Mouse (Mus musculus): ENCODE measurements around the gene Pck2. TPM values are rescaled to one million over a fixed set of nuclear protein-coding genes. Genes with fewer than 3 reads are reported as not detected.

Gene Pck2
- total RNA-seq, 2 experiments from 2014 or later: 18.9 to 32.5 TPM

- no peak for ATAC-seq (replicated peaks; ENCODE audit: poor library complexity)
Measured at GRCm38 (mm10) chr14:55596036-55596690, 56.1 kb downstream of the Pck2 start.

- ATAC-seq (replicated peaks; ENCODE audit: poor library complexity): no peak
Measured at GRCm38 (mm10) chr14:55598521-55599390, 58.7 kb downstream of the Pck2 start.

Other genes starting within 250 kb of the Pck2 start
- 38.9 and 48.0 TPM in 2 replicates for gene Dhrs4, start 61.5 kb upstream of the Pck2 start, total RNA-seq (2015)
- gene Dhrs4, start 61.5 kb upstream of the Pck2 start, total RNA-seq (2017): 58.8 and 67.3 TPM in 2 replicates
- 0.05 and 0.15 TPM in 2 replicates for gene Carmil3, start 49.6 kb upstream of the Pck2 start, total RNA-seq (2015)
- gene Carmil3, start 49.6 kb upstream of the Pck2 start, total RNA-seq (2017): not detected in 2 replicates
- not detected in 2 replicates for gene Cpne6, start 29.8 kb upstream of the Pck2 start, total RNA-seq (2015)
- not detected in 2 replicates for gene Cpne6, start 29.8 kb upstream of the Pck2 start, total RNA-seq (2017)
- not detected in 2 replicates for gene Nrl, start 15.3 kb upstream of the Pck2 start, total RNA-seq (2015)
- gene Nrl, start 15.3 kb upstream of the Pck2 start, total RNA-seq (2017): not detected in 2 replicates
- 32.6 and 45.9 TPM in 2 replicates for gene Dcaf11, start 19.7 kb downstream of the Pck2 start, total RNA-seq (2015)
- 61.1 and 69.1 TPM in 2 replicates for gene Dcaf11, start 19.7 kb downstream of the Pck2 start, total RNA-seq (2017)
- gene A730061H03Rik, start 20.1 kb downstream of the Pck2 start, total RNA-seq (2015): 1.5 and 4.6 TPM in 2 replicates
- gene A730061H03Rik, start 20.1 kb downstream of the Pck2 start, total RNA-seq (2017): 3.3 and 8.2 TPM in 2 replicates
- gene Fitm1, start 35.4 kb downstream of the Pck2 start, total RNA-seq (2015): 0.81 TPM in 1 of 2 replicates, not detected in the other
- gene Fitm1, start 35.4 kb downstream of the Pck2 start, total RNA-seq (2017): 0.20 and 1.00 TPM in 2 replicates
- gene Psme1, start 37.9 kb downstream of the Pck2 start, total RNA-seq (2015): 899 and 931 TPM in 2 replicates
- 334 and 421 TPM in 2 replicates for gene Psme1, start 37.9 kb downstream of the Pck2 start, total RNA-seq (2017)
- gene Emc9, start 45.0 kb downstream of the Pck2 start, total RNA-seq (2015): 5.1 and 5.5 TPM in 2 replicates
- gene Emc9, start 45.0 kb downstream of the Pck2 start, total RNA-seq (2017): 6.9 and 9.7 TPM in 2 replicates
- 374 and 388 TPM in 2 replicates for gene Psme2, start 50.8 kb downstream of the Pck2 start, total RNA-seq (2015)
- 269 and 370 TPM in 2 replicates for gene Psme2, start 50.8 kb downstream of the Pck2 start, total RNA-seq (2017)
- 23.5 and 34.4 TPM in 2 replicates for gene Rnf31, start 51.4 kb downstream of the Pck2 start, total RNA-seq (2015)
- gene Rnf31, start 51.4 kb downstream of the Pck2 start, total RNA-seq (2017): 10.5 and 11.3 TPM in 2 replicates
- 20.6 and 24.8 TPM in 2 replicates for gene Irf9, start 63.3 kb downstream of the Pck2 start, total RNA-seq (2015)
- 28.2 and 31.3 TPM in 2 replicates for gene Irf9, start 63.3 kb downstream of the Pck2 start, total RNA-seq (2017)
- gene Rec8, start 77.8 kb downstream of the Pck2 start, total RNA-seq (2015): 3.5 and 9.5 TPM in 2 replicates
- gene Rec8, start 77.8 kb downstream of the Pck2 start, total RNA-seq (2017): 0.87 and 4.6 TPM in 2 replicates
- gene Ipo4, start 95.7 kb downstream of the Pck2 start, total RNA-seq (2015): 28.3 and 31.0 TPM in 2 replicates
- 12.6 and 19.2 TPM in 2 replicates for gene Ipo4, start 95.7 kb downstream of the Pck2 start, total RNA-seq (2017)
- 6.7 and 8.5 TPM in 2 replicates for gene Gm49378, start 97.6 kb downstream of the Pck2 start, total RNA-seq (2015)
- gene Gm49378, start 97.6 kb downstream of the Pck2 start, total RNA-seq (2017): 1.5 and 4.9 TPM in 2 replicates
- gene Tm9sf1, start 103.5 kb downstream of the Pck2 start, total RNA-seq (2015): 35.8 and 39.1 TPM in 2 replicates
- 47.3 and 56.1 TPM in 2 replicates for gene Tm9sf1, start 103.5 kb downstream of the Pck2 start, total RNA-seq (2017)
- gene Tssk4, start 109.9 kb downstream of the Pck2 start, total RNA-seq (2015): 0.37 and 0.62 TPM in 2 replicates
- gene Tssk4, start 109.9 kb downstream of the Pck2 start, total RNA-seq (2017): 0.08 and 0.88 TPM in 2 replicates
- gene Mdp1, start 120.2 kb downstream of the Pck2 start, total RNA-seq (2015): 19.3 and 21.4 TPM in 2 replicates
- gene Mdp1, start 120.2 kb downstream of the Pck2 start, total RNA-seq (2017): 21.7 and 22.4 TPM in 2 replicates
- gene Gmpr2, start 131.7 kb downstream of the Pck2 start, total RNA-seq (2015): 29.4 and 36.0 TPM in 2 replicates
- 38.1 and 39.5 TPM in 2 replicates for gene Gmpr2, start 131.7 kb downstream of the Pck2 start, total RNA-seq (2017)
- gene Nedd8, start 131.9 kb downstream of the Pck2 start, total RNA-seq (2015): 491 and 506 TPM in 2 replicates
- gene Nedd8, start 131.9 kb downstream of the Pck2 start, total RNA-seq (2017): 258 and 288 TPM in 2 replicates
- gene Tinf2, start 141.6 kb downstream of the Pck2 start, total RNA-seq (2015): 19.4 and 23.1 TPM in 2 replicates
- 17.7 and 26.3 TPM in 2 replicates for gene Tinf2, start 141.6 kb downstream of the Pck2 start, total RNA-seq (2017)
- 0.35 and 0.61 TPM in 2 replicates for gene Tgm1, start 173.7 kb downstream of the Pck2 start, total RNA-seq (2015)
- 0.20 and 1.1 TPM in 2 replicates for gene Tgm1, start 173.7 kb downstream of the Pck2 start, total RNA-seq (2017)
- 8.7 and 14.0 TPM in 2 replicates for gene Rabggta, start 182.0 kb downstream of the Pck2 start, total RNA-seq (2015)
- 12.6 and 14.0 TPM in 2 replicates for gene Rabggta, start 182.0 kb downstream of the Pck2 start, total RNA-seq (2017)
- 45.7 and 50.9 TPM in 2 replicates for gene Dhrs1, start 205.4 kb downstream of the Pck2 start, total RNA-seq (2015)
- gene Dhrs1, start 205.4 kb downstream of the Pck2 start, total RNA-seq (2017): 11.5 and 30.2 TPM in 2 replicates
- 25.6 and 26.5 TPM in 2 replicates for gene Nop9, start 205.4 kb downstream of the Pck2 start, total RNA-seq (2015)
- gene Nop9, start 205.4 kb downstream of the Pck2 start, total RNA-seq (2017): 27.8 and 32.2 TPM in 2 replicates
- gene Cideb, start 218.2 kb downstream of the Pck2 start, total RNA-seq (2015): 0.20 and 0.77 TPM in 2 replicates
- 0.51 TPM in 1 of 2 replicates, not detected in the other for gene Cideb, start 218.2 kb downstream of the Pck2 start, total RNA-seq (2017)
- 0.39 and 0.44 TPM in 2 replicates for gene Ltb4r2, start 221.2 kb downstream of the Pck2 start, total RNA-seq (2015)
- 0.47 and 0.62 TPM in 2 replicates for gene Ltb4r2, start 221.2 kb downstream of the Pck2 start, total RNA-seq (2017)
- 18.5 and 19.9 TPM in 2 replicates for gene Ltb4r1, start 225.7 kb downstream of the Pck2 start, total RNA-seq (2015)
- gene Ltb4r1, start 225.7 kb downstream of the Pck2 start, total RNA-seq (2017): 31.4 and 42.4 TPM in 2 replicates
- 0.05 TPM in 1 of 2 replicates, not detected in the other for gene Adcy4, start 243.8 kb downstream of the Pck2 start, total RNA-seq (2015)
- not detected in 2 replicates for gene Adcy4, start 243.8 kb downstream of the Pck2 start, total RNA-seq (2017)
- 116 and 152 TPM in 2 replicates for gene Ripk3, start 248.6 kb downstream of the Pck2 start, total RNA-seq (2015)
- 25.3 and 49.9 TPM in 2 replicates for gene Ripk3, start 248.6 kb downstream of the Pck2 start, total RNA-seq (2017)